Mouse (Mus musculus) embryonic facial prominence, embryonic 12.5 days (tissue): ENCODE results near the gene Git1. TPM values are rescaled to one million over a fixed set of nuclear protein-coding genes. Genes with fewer than 3 reads are reported as not detected.

Experiments used
- ATAC-seq: fragments of 200-750 bp; cut with Nextera tagmentation; 2 replicates; pipeline ENCODE4 v1.8.0; 2017; ENCODE audit not compliant: insufficient number of reproducible peaks, insufficient read depth, low FRiP score, low TSS enrichment
- H3K27ac ChIP-seq: fragments of 300-500 bp; sonication (generic); 2 replicates; pipeline ENCODE4 v1.5.1; 2016; ENCODE audit warnings: mild to moderate bottlenecking
- H3K27me3 ChIP-seq: fragments of 300-500 bp; sonication (generic); 2 replicates; pipeline ENCODE4 v1.6.1; 2016; ENCODE audit warnings: mild to moderate bottlenecking, moderate library complexity
- H3K36me3 ChIP-seq: fragments of 300-500 bp; sonication (generic); 2 replicates; pipeline ENCODE4 v1.6.1; 2016; ENCODE audit warnings: mild to moderate bottlenecking
- H3K4me1 ChIP-seq: fragments of 300-500 bp; sonication (generic); 2 replicates; pipeline ENCODE4 v1.6.1; 2016
- H3K4me2 ChIP-seq: fragments of 300-500 bp; sonication (generic); replicated peaks from 2 replicates; pipeline ENCODE4 v1.6.1; 2016; ENCODE audit warnings: mild to moderate bottlenecking, moderate library complexity
- H3K4me3 ChIP-seq: fragments of 300-500 bp; sonication (generic); 2 replicates; pipeline ENCODE4 v1.5.1; 2016; ENCODE audit warnings: mild to moderate bottlenecking
- H3K9ac ChIP-seq: fragments of 300-500 bp; sonication (generic); 2 replicates; pipeline ENCODE4 v1.6.1; 2016; ENCODE audit warnings: mild to moderate bottlenecking, moderate library complexity
- H3K9me3 ChIP-seq: fragments of 300-500 bp; sonication (generic); 2 replicates; pipeline ENCODE4 v1.6.1; 2016; ENCODE audit warnings: mild to moderate bottlenecking, moderate library complexity
- WGBS: fragments of 180-500 bp; shearing (Covaris S2); methylation state at CpG from one replicate; pipeline ENCODE4 v1.1.7; 2016; 5-methylcytosine and 5-hydroxymethylcytosine counted together
- polyA plus RNA-seq: library from polyadenylated mRNA; unstranded; fragments of >200 nt; fragmentation: Nextera tagmentation; extraction: Ambion mirVana; gene quantifications from 2 replicates; pipeline ENCODE4 v1.2.1, GENCODE M21; 2016

The Git1 gene
- polyA plus RNA-seq, result 11.1 and 11.5 TPM in 2 replicates

- H3K9ac ChIP-seq, result peak within 1 kb of the TSS; percentile 96
- H3K4me1 ChIP-seq, result peaks cover 58% of the 10 kb centered on the region
- ATAC-seq, result no peak
- peaks cover under 1% of the 10 kb centered on the region; the same call in 1 of the 2 replicates for H3K36me3 ChIP-seq
- peak within 1 kb of the TSS; percentile 90 for H3K27ac ChIP-seq
- no peaks in the 10 kb centered on the region for H3K27me3 ChIP-seq
- WGBS, result 2% methylated on average over 56 of the region's 74 CpGs
- H3K9me3 ChIP-seq, result no peaks in the 10 kb centered on the region
- H3K4me2 ChIP-seq, result peak within 1 kb of the TSS; percentile 95
- H3K4me3 ChIP-seq, result peak within 1 kb of the TSS; percentile 86
Observed at GRCm38 (mm10) chr11:77493512-77494343, at the start of gene Git1. Gene Git1, plus strand, starts transcription at chr11:77493562.

DNA sequence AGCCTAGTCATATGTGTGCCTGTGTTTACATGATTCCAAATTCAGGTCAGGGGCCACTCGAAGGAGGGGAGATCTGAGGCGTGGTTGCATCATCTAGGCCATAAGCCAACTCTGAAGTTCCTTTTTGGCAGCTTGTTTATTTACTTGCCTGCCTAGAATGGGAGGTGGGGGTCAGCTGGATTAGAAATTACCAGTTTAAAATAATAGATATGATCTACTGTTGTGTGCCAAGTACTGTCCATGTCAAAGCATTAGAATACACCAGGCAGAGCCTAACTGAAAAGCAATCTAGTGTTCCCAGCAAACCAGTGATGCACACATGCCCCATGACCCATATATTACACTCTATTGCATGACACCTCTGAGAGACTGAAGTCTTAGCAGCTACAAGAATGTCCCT, 48.4 kb upstream of the Git1 start:
- no peak overlapping the region for H3K27ac ChIP-seq
- H3K4me3 ChIP-seq, result no peak overlapping the region
- 0 out of 2 replicates have a peak, but pooled peaks cover 3% of the 10 kb centered on the region for H3K4me1 ChIP-seq
- H3K36me3 ChIP-seq, result peaks cover 18% of the 10 kb centered on the region
- 77% methylated on average over 2 of the region's 2 CpGs for WGBS
- no peak overlapping the region for H3K4me2 ChIP-seq
- H3K9me3 ChIP-seq, result no peaks in the 10 kb centered on the region
- H3K27me3 ChIP-seq, result no peaks in the 10 kb centered on the region
- H3K9ac ChIP-seq, result no peak overlapping the region
- no peak for ATAC-seq

GRCm38 (mm10) chr11:77446628-77447041, 46.7 kb upstream of the Git1 start:
- Histone ChIP-seq H3K27ac (no peak overlapping the region), H3K4me1 (0 out of 2 replicates have a peak, but pooled peaks cover 3% of the 10 kb centered on the region), H3K4me2 (no peak overlapping the region), H3K9me3 (no peaks in the 10 kb centered on the region), H3K4me3 (no peak overlapping the region), H3K36me3 (peaks cover 30% of the 10 kb centered on the region), H3K27me3 (no peaks in the 10 kb centered on the region), H3K9ac (no peak overlapping the region)
- WGBS, result 58% methylated on average over 6 of the region's 6 CpGs
- no peak for ATAC-seq

GRCm38 (mm10) chr11:77449224-77449623, 44.1 kb upstream of the Git1 start:
- Histone ChIP-seq H3K4me1 (0 out of 2 replicates have a peak, but pooled peaks cover 2% of the 10 kb centered on the region), H3K4me3 (no peak overlapping the region), H3K36me3 (peaks cover 28% of the 10 kb centered on the region), H3K27me3 (no peaks in the 10 kb centered on the region), H3K9ac (no peak overlapping the region), H3K9me3 (no peaks in the 10 kb centered on the region), H3K27ac (no peak overlapping the region), H3K4me2 (no peak overlapping the region)
- WGBS, result 94% methylated on average over 7 of the region's 7 CpGs
- no peak for ATAC-seq

GRCm38 (mm10) chr11:77451670-77452069, 41.7 kb upstream of the Git1 start:
- H3K27me3 ChIP-seq, result no peaks in the 10 kb centered on the region
- H3K4me1 ChIP-seq, result no peaks in the 10 kb centered on the region
- no peak overlapping the region for H3K9ac ChIP-seq
- WGBS, result 98% methylated on average over 2 of the region's 2 CpGs
- no peak for ATAC-seq
- no peak overlapping the region for H3K27ac ChIP-seq
- no peaks in the 10 kb centered on the region for H3K9me3 ChIP-seq
- peaks cover 39% of the 10 kb centered on the region for H3K36me3 ChIP-seq
- no peak overlapping the region for H3K4me2 ChIP-seq
- H3K4me3 ChIP-seq, result no peak overlapping the region

DNA sequence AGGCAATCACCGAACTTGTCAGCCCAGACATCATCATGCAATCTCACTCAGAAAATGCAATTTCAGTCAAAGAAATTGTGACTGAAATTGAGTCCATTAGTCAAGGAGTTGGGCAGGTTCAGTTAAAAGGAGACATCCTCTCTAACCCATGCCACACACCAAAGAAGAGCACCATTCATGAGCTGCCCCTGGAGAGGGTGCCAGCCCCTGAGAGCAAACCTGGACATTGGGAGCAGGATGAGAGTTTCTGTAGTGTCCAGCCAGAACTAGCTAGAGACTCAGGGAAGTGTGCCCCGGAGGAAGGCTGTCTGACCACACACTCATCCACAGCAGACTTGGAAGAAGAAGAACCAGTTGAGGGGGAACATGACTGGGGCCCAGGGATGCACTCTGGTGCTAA, 40.0 kb upstream of the Git1 start:
- H3K4me2 ChIP-seq, result no peak overlapping the region
- H3K4me3 ChIP-seq, result no peak overlapping the region
- no peak for ATAC-seq
- H3K36me3 ChIP-seq, result peaks cover 39% of the 10 kb centered on the region
- no peaks in the 10 kb centered on the region for H3K4me1 ChIP-seq
- no peak overlapping the region for H3K27ac ChIP-seq
- no peaks in the 10 kb centered on the region for H3K27me3 ChIP-seq
- 82% methylated on average over 2 of the region's 2 CpGs for WGBS
- no peak overlapping the region for H3K9ac ChIP-seq
- H3K9me3 ChIP-seq, result no peaks in the 10 kb centered on the region

- H3K4me1 ChIP-seq, result no peaks in the 10 kb centered on the region
- 82% methylated on average over 9 of the region's 9 CpGs for WGBS
- H3K27ac ChIP-seq, result no peak overlapping the region
- H3K4me2 ChIP-seq, result no peak overlapping the region
- H3K36me3 ChIP-seq, result peaks cover 20% of the 10 kb centered on the region; the same call in 1 of the 2 replicates
- no peak overlapping the region for H3K9ac ChIP-seq
- ATAC-seq, result no peak
- no peaks in the 10 kb centered on the region for H3K9me3 ChIP-seq
- H3K4me3 ChIP-seq, result no peak overlapping the region
- peaks cover 6% of the 10 kb centered on the region; the same call in 1 of the 2 replicates for H3K27me3 ChIP-seq
Observed at GRCm38 (mm10) chr11:77455770-77456510, 37.4 kb upstream of the Git1 start.

GRCm38 (mm10) chr11:77456866-77457265, 36.5 kb upstream of the Git1 start:
- H3K27me3 ChIP-seq, result peaks cover 15% of the 10 kb centered on the region
- WGBS, result 74% methylated on average over 6 of the region's 6 CpGs
- no peak overlapping the region for H3K4me3 ChIP-seq
- peaks cover 1% of the 10 kb centered on the region; the same call in 1 of the 2 replicates for H3K4me1 ChIP-seq
- no peaks in the 10 kb centered on the region for H3K9me3 ChIP-seq
- no peak for ATAC-seq
- H3K27ac ChIP-seq, result no peak overlapping the region
- peaks cover 16% of the 10 kb centered on the region; the same call in 1 of the 2 replicates for H3K36me3 ChIP-seq
- H3K4me2 ChIP-seq, result no peak overlapping the region
- H3K9ac ChIP-seq, result no peak overlapping the region

DNA sequence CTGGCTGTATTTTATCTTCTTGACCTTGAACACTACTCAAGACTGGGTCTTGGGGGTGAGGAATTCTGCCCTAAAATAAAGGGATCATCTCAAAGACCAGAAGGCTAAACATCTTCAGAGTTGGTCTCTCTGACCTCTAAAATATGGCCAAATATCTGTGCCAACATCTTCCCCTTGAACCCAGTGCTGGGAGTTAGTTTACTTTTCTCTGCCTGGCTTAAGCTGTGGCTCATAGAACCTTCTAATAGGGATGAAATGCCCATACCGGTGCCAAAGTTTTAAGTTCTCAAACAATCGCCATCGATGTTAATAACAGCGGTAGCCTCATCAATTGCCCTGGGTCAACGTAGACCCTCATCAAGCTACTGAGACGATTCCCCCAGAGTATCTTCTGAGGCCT, 31.5 kb upstream of the Git1 start:
- WGBS, result 5% methylated on average over 6 of the region's 6 CpGs
- no peak for ATAC-seq
- H3K27me3 ChIP-seq, result peaks cover 64% of the 10 kb centered on the region
- no peak overlapping the region for H3K27ac ChIP-seq
- no peaks in the 10 kb centered on the region for H3K36me3 ChIP-seq
- H3K9me3 ChIP-seq, result no peaks in the 10 kb centered on the region
- peak overlapping the region; percentile 62 for H3K4me3 ChIP-seq
- peak overlapping the region; percentile 98 for H3K4me2 ChIP-seq
- H3K4me1 ChIP-seq, result peaks cover 4% of the 10 kb centered on the region; the same call in 1 of the 2 replicates
- H3K9ac ChIP-seq, result peak overlapping the region; percentile 52

DNA sequence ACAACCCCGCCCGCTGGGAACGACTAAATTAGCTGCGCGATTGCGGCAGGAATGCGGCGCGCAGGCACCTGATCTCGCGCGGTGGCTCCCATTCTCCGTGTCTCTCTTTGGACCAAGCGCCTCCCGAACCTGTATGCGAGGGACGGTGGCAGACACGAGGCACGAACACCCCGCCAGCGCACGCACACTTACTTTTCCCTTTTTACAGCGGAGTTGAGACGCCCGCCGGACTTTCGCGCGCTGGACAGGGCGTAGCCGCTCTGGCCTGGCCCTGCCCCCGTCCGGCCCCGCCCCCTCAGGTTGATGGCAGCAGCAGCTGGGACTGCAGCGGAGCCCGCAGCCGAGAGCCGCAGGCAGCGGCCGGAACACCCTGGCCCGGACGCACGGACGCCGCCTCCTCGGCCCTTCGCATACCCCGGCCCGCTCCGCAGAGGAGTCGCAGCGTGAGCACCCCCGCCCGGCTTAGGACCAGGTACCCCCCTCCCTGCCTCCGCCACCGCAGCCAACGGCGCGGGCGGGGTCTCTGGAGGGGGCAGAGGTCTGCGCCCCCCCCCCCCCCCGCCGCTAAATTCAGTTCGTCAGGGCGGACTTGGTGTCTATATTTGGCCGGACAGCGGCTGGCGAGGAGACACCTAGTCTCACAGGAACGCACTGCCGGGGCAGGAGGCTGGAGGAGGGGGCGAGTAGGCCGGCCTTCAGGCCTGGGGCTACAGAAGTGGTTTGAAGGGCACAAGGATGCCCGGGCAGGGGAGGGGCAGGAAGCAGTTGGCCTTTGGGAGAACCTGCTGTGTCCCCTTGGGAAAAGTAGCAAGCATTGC, 30.9 kb upstream of the Git1 start, which contains the start of gene Coro6:
Gene Coro6 (plus strand): TSS at position 129 of the 818 bp plus-strand sequence.
- no peak within 1 kb of the TSS for H3K27ac ChIP-seq
- peak; percentile 32; the same call in 1 of the 2 replicates for ATAC-seq
- no peaks in the 10 kb centered on the region for H3K9me3 ChIP-seq
- peak within 1 kb of the TSS; percentile 52 for H3K9ac ChIP-seq
- H3K36me3 ChIP-seq, result no peaks in the 10 kb centered on the region
- H3K4me3 ChIP-seq, result peak within 1 kb of the TSS; percentile 62
- WGBS, result under 1% methylated on average over 67 of the region's 73 CpGs
- peak within 1 kb of the TSS; percentile 98 for H3K4me2 ChIP-seq
- peaks cover 70% of the 10 kb centered on the region for H3K27me3 ChIP-seq
- peaks cover 9% of the 10 kb centered on the region for H3K4me1 ChIP-seq

GRCm38 (mm10) chr11:77463101-77463445, 30.3 kb upstream of the Git1 start:
- H3K9me3 ChIP-seq, result no peaks in the 10 kb centered on the region
- H3K36me3 ChIP-seq, result no peaks in the 10 kb centered on the region
- no peak overlapping the region for H3K9ac ChIP-seq
- WGBS, result 44% methylated on average over 8 of the region's 8 CpGs
- no peak for ATAC-seq
- peak overlapping the region; percentile 62; the same call in 1 of the 2 replicates for H3K4me3 ChIP-seq
- H3K4me2 ChIP-seq, result peak overlapping the region; percentile 98
- H3K4me1 ChIP-seq, result peaks cover 9% of the 10 kb centered on the region
- H3K27ac ChIP-seq, result no peak overlapping the region
- H3K27me3 ChIP-seq, result peaks cover 76% of the 10 kb centered on the region
